Comparison of ENCODE assay signal across 24 mouse cellular contexts in genomic region chr5:113105035-113105434, GRCm38 (mm10). TPM values are rescaled to one million over a fixed set of nuclear protein-coding genes. Genes with fewer than 3 reads are reported as not detected.
"Had no signal": no experiment of that assay in that cellular context is flagged by ENCODE, and none has a peak within 500 bp of the region (broad histone marks: within the 10 kb centered on the region; RNA-seq: fewer than 3 reads in every experiment).

No protein-coding gene starts in this region.

- H3K27ac ChIP-seq: kidney, embryonic 15.5 days; left cerebral cortex, adult 2 months; liver, embryonic 15.5 days; midbrain, embryonic 10.5 days; neural tube, embryonic 15.5 days had no signal

- H3K4me3 ChIP-seq: kidney, embryonic 15.5 days; left cerebral cortex, adult 2 months; liver, embryonic 15.5 days; midbrain, embryonic 10.5 days; myocyte; neural tube, embryonic 15.5 days had no signal

- H3K36me3 ChIP-seq: kidney, embryonic 15.5 days; midbrain, embryonic 10.5 days; neural tube, embryonic 15.5 days had no signal

- H3K9ac ChIP-seq: kidney, embryonic 15.5 days; liver, embryonic 15.5 days; neural tube, embryonic 15.5 days had no signal

- H3K9me3 ChIP-seq: kidney, embryonic 15.5 days; liver, embryonic 15.5 days; midbrain, embryonic 10.5 days; neural tube, embryonic 15.5 days had no signal

- H3K27me3 ChIP-seq: kidney, embryonic 15.5 days; liver, embryonic 15.5 days; neural tube, embryonic 15.5 days had no signal

- ATAC-seq: lung, postnatal 0 days had no signal

- H3K4me2 ChIP-seq: kidney, embryonic 15.5 days; liver, embryonic 15.5 days; neural tube, embryonic 15.5 days had no signal

- DNase-seq: kidney, postnatal 14 days; liver; lung, adult 2 months; lung, postnatal 36 days; midbrain, embryonic 14.5 days; right cerebral cortex, adult 18-20 months; right cerebral cortex, postnatal 25 days; thymus, adult 2 months; thymus, postnatal 25 days had no signal

RNA-seq across cellular contexts. Expression of gene Crybb3, which starts 23.7 kb away (rescaled TPM):
- total RNA-seq: megakaryocyte progenitor cell, adult 5-6 weeks had no signal
- polyA plus RNA-seq: liver, embryonic 15.5 days; neural tube, embryonic 11.5 days had no signal

RNA-seq across cellular contexts. Expression of gene Crybb2, which starts 35.1 kb away (rescaled TPM):
- total RNA-seq: layer of hippocampus, adult 8-10 months; layer of hippocampus, postnatal 25 days; left cerebral cortex, adult 2 months; left cerebral cortex, postnatal 14 days; megakaryocyte progenitor cell, adult 5-6 weeks had no signal
- polyA plus RNA-seq: kidney, embryonic 15.5 days; limb, embryonic 11.5 days; liver, embryonic 15.5 days; lung, adult 2 months; lung, postnatal 0 days; midbrain, embryonic 10.5 days; midbrain, embryonic 14.5 days; myocyte; neural tube, embryonic 11.5 days; neural tube, embryonic 15.5 days; testis, adult 2 months; urinary bladder, adult 2 months had no signal
